Mouse (Mus musculus) embryonic facial prominence, embryonic 14.5 days (tissue): ENCODE data around the gene Furin. TPM values are rescaled to one million over a fixed set of nuclear protein-coding genes. Genes with fewer than 3 reads are reported as not detected.

Experiments used
- ATAC-seq: fragments of 200-750 bp; cut with Nextera tagmentation; 2 replicates; pipeline ENCODE4 v1.8.0; 2017; ENCODE audit warnings: low read depth, moderate number of reproducible peaks, moderate TSS enrichment
- DNase-seq: peaks from one replicate; pipeline ENCODE4 v3.0.0-alpha.2; 2015; ENCODE audit warnings: low spot score
- H3K27ac ChIP-seq: fragments of 300-500 bp; sonication (generic); replicated peaks from 2 replicates; pipeline ENCODE4 v1.5.1; 2014; ENCODE audit warnings: low read depth, mild to moderate bottlenecking, low read length, moderate library complexity
- H3K27me3 ChIP-seq: fragments of 300-500 bp; sonication (generic); replicated peaks from 2 replicates; pipeline ENCODE4 v1.6.1; 2014; ENCODE audit warnings: low read length; ENCODE audit not compliant: control insufficient read depth, insufficient read depth
- H3K36me3 ChIP-seq: fragments of 300-500 bp; sonication (generic); 2 replicates; pipeline ENCODE4 v1.6.1; 2014; ENCODE audit warnings: low read length, mixed read lengths; ENCODE audit not compliant: control insufficient read depth, insufficient read depth
- H3K4me1 ChIP-seq: fragments of 300-500 bp; sonication (generic); 2 replicates; pipeline ENCODE4 v1.6.1; 2014; ENCODE audit warnings: antibody characterized with exemption, low read length; ENCODE audit not compliant: control insufficient read depth, insufficient read depth
- H3K4me2 ChIP-seq: fragments of 300-500 bp; sonication (generic); 2 replicates; pipeline ENCODE4 v1.6.1; 2014; ENCODE audit warnings: low read depth, mild to moderate bottlenecking, low read length, moderate library complexity, mixed read lengths
- H3K4me3 ChIP-seq: fragments of 300-500 bp; sonication (generic); 2 replicates; pipeline ENCODE4 v1.5.1; 2014; ENCODE audit warnings: low read depth, mild to moderate bottlenecking, low read length
- H3K9ac ChIP-seq: fragments of 300-500 bp; sonication (generic); 2 replicates; pipeline ENCODE4 v1.6.1; 2014; ENCODE audit warnings: low read depth, mild to moderate bottlenecking, low read length, moderate library complexity, mixed read lengths
- H3K9me3 ChIP-seq: fragments of 300-500 bp; sonication (generic); 2 replicates; pipeline ENCODE4 v1.6.1; 2016; ENCODE audit warnings: low read length; ENCODE audit not compliant: control insufficient read depth
- WGBS: fragments of 180-500 bp; shearing (Covaris S2); extraction: QIAGEN DNeasy Blood & Tissue Kit; methylation state at CpG from one replicate; pipeline ENCODE4 v1.1.7; 2014; 5-methylcytosine and 5-hydroxymethylcytosine counted together
- polyA plus RNA-seq: library from polyadenylated mRNA; unstranded; fragments of >200 nt; fragmentation: Nextera tagmentation; extraction: Ambion mirVana; gene quantifications from 2 replicates; pipeline ENCODE4 v1.2.1, GENCODE M21; 2014

Gene Furin
- polyA plus RNA-seq, 1 experiment from 2014 or later, result 17.2 TPM

DNA sequence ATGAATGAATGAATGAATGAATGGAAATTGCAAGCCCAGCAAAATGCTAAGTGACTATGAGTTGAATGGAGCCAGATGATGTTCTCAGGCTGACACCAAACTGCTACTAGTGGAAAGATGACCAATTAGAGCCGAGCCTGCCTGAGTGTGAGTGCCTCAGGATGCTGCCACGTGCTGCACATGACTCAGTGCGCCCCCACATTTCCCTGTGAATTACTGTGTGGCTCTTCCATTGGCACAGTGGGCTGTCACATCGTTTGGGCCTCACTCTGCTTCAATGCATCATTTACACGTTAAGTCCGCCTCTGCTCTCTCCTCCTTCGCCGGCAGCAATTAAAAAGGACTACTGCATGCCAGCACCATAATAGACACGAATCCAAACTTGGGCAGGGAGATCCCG, 7.0 kb upstream of the Furin start:
- Histone ChIP-seq H3K36me3 (no peaks in the 10 kb centered on the region), H3K27ac (no peak overlapping the region), H3K9me3 (no peaks in the 10 kb centered on the region), H3K4me2 (no peak overlapping the region), H3K4me3 (no peak overlapping the region), H3K9ac (no peak overlapping the region), H3K4me1 (no peaks in the 10 kb centered on the region), H3K27me3 (no peaks in the 10 kb centered on the region)
- 71% methylated on average over 10 of the region's 10 CpGs for WGBS
- no peak for ATAC-seq
- DNase-seq, result no peak

DNA sequence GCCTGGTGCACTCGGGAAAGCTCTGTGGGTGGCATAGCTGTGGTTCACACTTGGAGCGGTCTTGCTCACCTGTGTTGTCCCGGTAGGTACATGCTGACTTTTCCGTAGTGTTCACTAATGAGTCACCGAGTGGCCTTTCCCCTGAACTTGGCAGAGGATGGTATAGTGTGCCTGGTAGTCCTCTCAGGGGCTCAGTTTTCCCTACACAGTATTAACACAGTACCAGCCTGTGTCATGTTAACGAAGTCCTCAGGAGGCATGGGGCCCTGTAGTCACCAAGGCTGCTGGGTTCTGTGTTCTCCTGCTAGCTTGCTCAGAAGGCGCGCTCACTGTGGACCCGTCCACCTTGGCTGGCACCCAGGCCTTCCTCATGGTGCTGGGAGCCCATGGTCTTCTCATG, 5.1 kb upstream of the Furin start:
- Histone ChIP-seq H3K27me3 (no peaks in the 10 kb centered on the region), H3K9me3 (no peaks in the 10 kb centered on the region), H3K4me2 (no peak overlapping the region), H3K9ac (peak overlapping the region; percentile 8; the same call in 1 of the 2 replicates), H3K36me3 (no peaks in the 10 kb centered on the region), H3K4me1 (no peaks in the 10 kb centered on the region), H3K4me3 (no peak overlapping the region), H3K27ac (no peak overlapping the region)
- 81% methylated on average over 9 of the region's 9 CpGs for WGBS
- DNase-seq, result no peak
- no peak for ATAC-seq

DNA sequence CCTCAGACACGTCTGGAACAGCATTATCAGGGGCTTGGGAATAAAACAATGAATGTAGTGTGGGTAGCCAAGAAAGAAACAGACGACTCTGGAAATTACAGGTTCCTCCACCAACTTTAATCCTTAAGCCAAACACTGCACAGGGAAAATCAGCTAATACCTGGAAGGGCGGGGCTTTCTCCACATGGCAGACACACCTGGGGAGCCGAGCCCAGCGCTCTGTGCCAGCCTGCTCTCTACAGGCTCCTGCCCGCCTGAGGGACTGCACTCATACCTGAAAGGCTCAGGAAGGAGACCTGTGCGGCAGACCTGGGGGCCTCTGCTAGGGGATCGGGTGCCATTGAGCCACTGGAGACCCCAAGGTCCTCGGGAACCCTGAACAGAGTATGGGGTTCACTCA, 2.5 kb upstream of the Furin start:
- 60% methylated on average over 9 of the region's 9 CpGs for WGBS
- H3K4me1 ChIP-seq, result no peaks in the 10 kb centered on the region
- H3K4me3 ChIP-seq, result no peak overlapping the region
- no peak overlapping the region for H3K27ac ChIP-seq
- H3K36me3 ChIP-seq, result no peaks in the 10 kb centered on the region
- no peaks in the 10 kb centered on the region for H3K9me3 ChIP-seq
- DNase-seq, result peak; percentile 80
- H3K27me3 ChIP-seq, result no peaks in the 10 kb centered on the region
- no peak overlapping the region for H3K9ac ChIP-seq
- H3K4me2 ChIP-seq, result no peak overlapping the region
- peak; percentile 75 for ATAC-seq

DNA sequence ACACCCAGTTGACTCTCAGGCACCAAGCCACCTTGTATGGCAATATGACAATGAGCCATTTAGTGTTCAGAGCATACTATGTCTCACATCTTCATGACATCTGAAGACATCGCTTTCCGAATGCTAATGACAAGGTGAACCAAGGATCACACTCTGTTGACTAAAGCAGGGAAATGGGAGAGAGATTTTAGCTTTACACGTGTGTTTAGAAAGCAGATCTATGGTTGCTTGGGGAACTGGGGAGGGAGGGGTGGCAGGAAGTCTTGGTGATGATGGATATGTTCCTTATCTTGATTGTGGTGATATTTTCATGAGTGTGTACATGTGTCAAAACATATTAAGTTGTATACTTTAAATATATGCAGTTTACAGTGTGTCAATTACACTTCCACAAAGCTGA, 950 bp upstream of the Furin start:
- DNase-seq, result no peak
- WGBS, result 81% methylated on average over 3 of the region's 3 CpGs

DNA sequence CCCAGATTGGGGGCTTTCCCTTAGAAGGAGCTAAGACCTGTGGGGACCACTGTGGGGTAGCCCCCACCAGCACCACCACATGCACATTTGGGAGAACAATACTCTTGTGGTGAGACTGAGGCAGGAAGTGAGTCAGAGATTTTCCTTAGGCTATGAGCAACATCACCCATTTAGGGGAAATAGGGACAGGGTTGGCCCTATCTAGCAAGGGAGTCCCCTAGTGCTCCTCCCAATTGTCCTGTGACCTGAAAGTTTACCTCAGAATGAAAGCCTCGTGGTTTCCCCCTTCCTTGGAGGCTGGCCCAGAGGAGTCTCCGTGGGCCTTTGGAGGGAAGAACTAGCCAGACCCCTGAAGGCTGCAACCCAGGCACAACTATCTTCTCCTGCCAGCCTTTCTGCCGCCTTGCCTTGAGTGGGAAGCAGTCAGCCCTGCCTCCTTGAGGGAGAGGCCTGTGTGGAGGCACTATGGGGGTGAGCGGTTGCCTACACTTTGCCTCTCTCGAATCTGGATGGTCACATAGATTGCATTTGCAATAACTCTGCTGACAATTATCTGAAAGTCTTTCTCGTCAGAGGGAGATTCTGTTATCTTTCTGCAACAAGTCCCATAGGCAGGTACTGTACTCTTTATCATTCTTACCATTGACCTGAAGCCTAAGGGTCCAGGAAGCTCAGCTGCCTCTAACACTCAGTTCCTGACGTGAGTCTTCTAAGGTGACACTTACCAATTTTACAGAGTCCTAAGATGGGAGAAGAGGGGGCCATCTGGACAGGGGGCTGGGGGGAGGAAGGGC, 938 bp downstream of the Furin start:
- H3K4me2 ChIP-seq, result no peak overlapping the region
- ATAC-seq (no peak), DNase-seq (no peak)
- H3K4me1 ChIP-seq, result peaks cover 18% of the 10 kb centered on the region
- H3K36me3 ChIP-seq, result no peaks in the 10 kb centered on the region
- WGBS, result 61% methylated on average over 7 of the region's 7 CpGs
- no peaks in the 10 kb centered on the region for H3K9me3 ChIP-seq
- no peak overlapping the region for H3K4me3 ChIP-seq
- H3K9ac ChIP-seq, result no peak overlapping the region
- H3K27me3 ChIP-seq, result no peaks in the 10 kb centered on the region
- H3K27ac ChIP-seq, result 0 out of 2 replicates have a peak overlapping the region, but pooled peaks have one; percentile 2

More for the DNA sequence above, 950 bp upstream of the Furin start:
- Histone ChIP-seq H3K27me3 (no peaks in the 10 kb centered on the region), H3K27ac (no peak overlapping the region), H3K4me1 (peaks cover 3% of the 10 kb centered on the region), H3K4me3 (no peak overlapping the region), H3K4me2 (no peak overlapping the region), H3K36me3 (no peaks in the 10 kb centered on the region), H3K9me3 (no peaks in the 10 kb centered on the region), H3K9ac (no peak overlapping the region)
- no peak for ATAC-seq

DNA sequence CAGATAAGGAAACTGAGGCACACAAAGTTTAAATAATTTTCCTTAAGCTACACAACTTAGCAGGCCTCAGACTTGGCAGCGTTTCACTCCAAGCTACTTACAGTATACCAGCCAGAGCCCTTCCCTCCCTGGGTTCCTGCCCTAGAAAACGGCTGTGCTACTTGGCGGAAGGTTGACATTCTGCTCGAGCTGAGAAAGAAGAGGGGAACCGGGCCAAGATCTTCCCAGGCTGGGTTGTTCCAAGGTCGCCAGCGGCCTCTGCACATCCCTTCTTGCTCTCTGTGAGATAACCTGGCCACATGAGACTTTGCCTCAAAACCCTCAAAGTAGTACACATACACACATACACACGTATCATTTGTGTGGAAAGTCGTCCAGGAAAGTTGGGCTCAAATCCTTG, 1.7 kb downstream of the Furin start:
- H3K4me2 ChIP-seq, result peak overlapping the region; percentile 89
- peak overlapping the region; percentile 2; the same call in 1 of the 2 replicates for H3K27ac ChIP-seq
- peak; percentile 86 for DNase-seq
- 39% methylated on average over 9 of the region's 9 CpGs for WGBS
- peak overlapping the region; percentile 97; the same call in 1 of the 2 replicates for H3K9ac ChIP-seq
- ATAC-seq, result no peak
- H3K9me3 ChIP-seq, result no peaks in the 10 kb centered on the region
- peak overlapping the region; percentile 90 for H3K4me3 ChIP-seq
- H3K4me1 ChIP-seq, result peaks cover 18% of the 10 kb centered on the region
- no peaks in the 10 kb centered on the region for H3K36me3 ChIP-seq
- no peaks in the 10 kb centered on the region for H3K27me3 ChIP-seq

DNA sequence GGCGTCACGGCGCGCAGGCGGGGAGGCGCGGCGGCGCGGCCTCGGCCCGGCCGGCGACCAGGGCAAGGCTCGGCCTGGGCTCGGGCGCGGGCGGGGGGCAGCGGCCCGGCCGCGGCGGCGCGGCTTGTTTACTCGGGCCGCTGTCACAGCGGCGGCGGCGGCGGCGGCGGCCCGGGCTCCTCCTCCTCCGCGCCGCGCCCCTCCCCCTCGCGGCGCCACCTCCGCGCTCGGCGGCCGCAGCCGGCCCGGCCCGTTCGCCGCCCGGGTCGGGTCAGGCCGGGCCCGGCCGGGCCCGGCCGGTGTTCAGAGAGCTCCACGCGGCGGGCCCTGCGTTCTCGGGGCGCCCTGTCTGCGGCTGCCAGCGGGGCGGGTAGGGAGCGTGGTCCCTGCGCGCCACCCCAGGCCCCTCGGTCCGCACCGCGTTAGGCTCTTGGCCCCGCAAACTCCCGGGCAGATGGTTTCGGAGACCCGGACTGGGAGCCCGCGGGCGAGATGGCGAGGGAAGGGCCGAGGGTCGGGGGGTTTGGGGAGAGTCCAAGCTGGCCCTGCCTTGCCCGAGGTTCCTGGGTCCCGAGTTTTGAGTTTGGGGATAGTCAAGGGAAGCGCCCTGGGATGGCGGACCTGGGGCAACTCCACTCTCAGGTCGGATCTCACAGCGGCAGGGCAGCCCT, 2.5 kb downstream of the Furin start:
- H3K4me1 ChIP-seq, result peaks cover 18% of the 10 kb centered on the region
- 0% methylated on average over 12 of the region's 92 CpGs for WGBS
- DNase-seq, result peak; percentile 71
- H3K27ac ChIP-seq, result peak overlapping the region; percentile 90
- no peaks in the 10 kb centered on the region for H3K27me3 ChIP-seq
- H3K4me3 ChIP-seq, result peak overlapping the region; percentile 90
- peak; percentile 54 for ATAC-seq
- peak overlapping the region; percentile 89 for H3K4me2 ChIP-seq
- H3K9ac ChIP-seq, result peak overlapping the region; percentile 97
- no peaks in the 10 kb centered on the region for H3K36me3 ChIP-seq
- no peaks in the 10 kb centered on the region for H3K9me3 ChIP-seq

DNA sequence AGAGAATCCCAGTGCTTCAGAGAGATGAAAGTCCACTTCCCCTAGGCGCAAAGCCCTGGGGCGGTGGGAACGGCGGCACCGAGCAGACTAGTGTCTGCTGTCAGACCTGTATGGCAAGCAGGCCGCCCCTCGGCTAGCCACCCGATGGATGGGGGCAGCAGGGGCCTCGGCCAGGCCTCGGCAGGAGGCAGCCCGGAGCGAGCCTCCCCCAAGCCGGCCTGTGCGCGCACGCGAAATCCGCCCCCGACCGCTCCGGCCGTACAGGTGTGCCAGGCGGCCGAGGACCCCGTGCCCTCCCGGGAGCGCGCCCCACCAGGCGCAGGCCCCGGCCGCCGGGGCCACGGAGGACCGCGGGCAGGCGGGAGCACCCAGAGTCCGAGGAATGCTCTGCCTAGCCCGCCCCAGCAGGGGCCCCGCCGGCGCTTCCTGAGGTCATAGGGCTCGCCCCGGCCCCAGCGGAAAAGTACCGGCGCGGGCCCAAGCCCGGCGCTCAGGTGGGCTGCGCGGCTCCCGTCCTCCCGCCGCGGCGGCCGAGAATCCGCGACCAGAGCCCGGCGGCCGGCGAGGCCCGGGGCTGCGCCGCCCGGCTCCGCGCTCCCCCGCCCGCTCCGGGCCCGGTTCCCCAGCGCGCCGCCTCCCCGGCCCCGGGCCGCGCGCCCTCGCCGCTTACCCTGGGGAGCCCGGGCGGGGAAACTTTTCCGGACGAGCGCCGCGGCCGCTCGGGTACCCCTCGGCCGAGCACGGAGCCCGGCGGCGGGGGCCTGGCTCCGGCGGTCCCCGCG, 3.2 kb downstream of the Furin start:
- Histone ChIP-seq H3K4me1 (peaks cover 18% of the 10 kb centered on the region), H3K4me3 (peak overlapping the region; percentile 90), H3K9me3 (no peaks in the 10 kb centered on the region), H3K27ac (peak overlapping the region; percentile 90), H3K27me3 (no peaks in the 10 kb centered on the region), H3K4me2 (peak overlapping the region; percentile 89), H3K9ac (peak overlapping the region; percentile 97), H3K36me3 (peaks cover 7% of the 10 kb centered on the region)
- no peak for DNase-seq
- WGBS, result under 1% methylated on average over 11 of the region's 102 CpGs
- ATAC-seq, result peak; percentile 44
